Comparison of ENCODE assay signal across 8 mouse cellular contexts in the genomic region with DNA sequence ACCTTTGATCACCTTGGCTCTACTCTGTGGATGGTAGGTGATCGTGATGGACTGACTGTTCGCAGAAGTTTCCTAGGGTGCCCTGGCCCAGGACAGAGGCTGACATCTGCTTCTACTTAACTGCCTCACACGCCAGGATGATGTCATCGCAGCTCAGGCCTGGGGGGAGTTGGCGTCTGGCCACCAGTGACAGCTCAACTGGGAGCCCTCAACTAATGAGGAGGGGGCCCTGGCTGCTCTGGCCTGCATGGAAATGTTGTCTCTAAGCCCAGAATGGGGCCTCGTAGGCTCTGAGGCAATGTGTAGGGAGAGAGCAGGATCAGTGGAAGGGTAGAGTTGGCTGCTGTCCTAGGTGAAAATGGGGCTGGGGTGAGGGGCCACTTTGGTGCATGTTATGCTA.
DNase-seq lines count a peak whose midpoint lies in the region; ATAC-seq and TF ChIP-seq lines count a peak whose summit lies in the region.

No protein-coding gene starts in this region.

- no peaks in the 10 kb centered on the region for H3K9me3 ChIP-seq in kidney, embryonic 15.5 days (replicated peaks)
- no peaks in the 10 kb centered on the region for H3K9me3 ChIP-seq in lung, postnatal 0 days (ENCODE audit: low read length)

- no peak overlapping the region for H3K9ac ChIP-seq in kidney, embryonic 15.5 days
- H3K9ac ChIP-seq in lung, postnatal 0 days (replicated peaks; ENCODE audit: low read depth), result no peak overlapping the region

- no peak for TF ChIP-seq EP300 in lung, postnatal 0 days (IDR thresholded peaks at IDR 0.05)

- no peak overlapping the region for H3K4me3 ChIP-seq in kidney, embryonic 15.5 days (replicated peaks)
- no peak overlapping the region for H3K4me3 ChIP-seq in lung, postnatal 0 days (ENCODE audit: low read depth, low read length)

- H3K36me3 ChIP-seq in kidney, embryonic 15.5 days, result no peaks in the 10 kb centered on the region
- no peaks in the 10 kb centered on the region for H3K36me3 ChIP-seq in lung, postnatal 0 days (ENCODE audit: insufficient read depth, low read length)

- no peaks in the 10 kb centered on the region for H3K27me3 ChIP-seq in kidney, embryonic 15.5 days
- no peaks in the 10 kb centered on the region for H3K27me3 ChIP-seq in lung, postnatal 0 days (replicated peaks; ENCODE audit: insufficient read depth, low read length)

- peaks cover 12% of the 10 kb centered on the region for H3K4me1 ChIP-seq in kidney, embryonic 15.5 days
- peaks cover 4% of the 10 kb centered on the region; the same call in 1 of the 2 replicates for H3K4me1 ChIP-seq in lung, postnatal 0 days (ENCODE audit: insufficient read depth, low read depth, low read length)

- 0 out of 2 replicates have a peak, but pooled peaks have one; percentile 64 for ATAC-seq in kidney, embryonic 15.5 days (replicated peaks; ENCODE audit: low FRiP score)
- ATAC-seq in lung, postnatal 0 days, result peak; percentile 87
- ATAC-seq in monocyte, adult 5-6 weeks (replicated peaks; ENCODE audit: insufficient number of reproducible peaks, low FRiP score, low TSS enrichment, poor library complexity, severe bottlenecking), result no peak
- ATAC-seq in granulocyte monocyte progenitor cell, adult 5-6 weeks (replicated peaks; ENCODE audit: poor library complexity, severe bottlenecking), result no peak

- TF ChIP-seq CTCF in lung, postnatal 0 days (IDR thresholded peaks at IDR 0.05), result no peak

- H3K27ac ChIP-seq in kidney, embryonic 15.5 days, result peak overlapping the region; percentile 10; the same call in 1 of the 2 replicates
- no peak overlapping the region for H3K27ac ChIP-seq in lung, postnatal 0 days (ENCODE audit: low read length)

- WGBS in kidney, embryonic 15.5 days, result 45% methylated on average over 6 of the region's 6 CpGs
- WGBS in lung, postnatal 0 days, result 39% methylated on average over 6 of the region's 6 CpGs

- DNase-seq in kidney, adult 8-10 months, result no peak
- peak; percentile 59 for DNase-seq in adrenal gland, postnatal 10 days
- DNase-seq in gastrocnemius, postnatal 25 days, result peak; percentile 54
- DNase-seq in lung, postnatal 0 days (ENCODE audit: low spot score), result peak; percentile 66
- no peak for DNase-seq in left cerebral cortex, adult 9 months (ENCODE audit: low spot score in 2 of 2)

- no peak overlapping the region for H3K4me2 ChIP-seq in kidney, embryonic 15.5 days
- no peak overlapping the region for H3K4me2 ChIP-seq in lung, postnatal 0 days (replicated peaks; ENCODE audit: low read depth, low read length)

Comparison
In these comparisons a context has a peak if more than half of its experiments do, and no peak if none do; other contexts are left out.
1. ATAC-seq: peak in kidney, embryonic 15.5 days (single experiment) and lung, postnatal 0 days (single experiment); none in monocyte, adult 5-6 weeks (single experiment) and granulocyte monocyte progenitor cell, adult 5-6 weeks (single experiment).
2. DNase-seq: peak in adrenal gland, postnatal 10 days (single experiment), gastrocnemius, postnatal 25 days (single experiment) and lung, postnatal 0 days (single experiment); none in kidney, adult 8-10 months (0 of 2) and left cerebral cortex, adult 9 months (0 of 2).